Mouse (Mus musculus) lung, postnatal 0 days (tissue): ENCODE results near the gene Olfr1510. TPM values are rescaled to one million over a fixed set of nuclear protein-coding genes. Genes with fewer than 3 reads are reported as not detected.
"Not testable (repeated sequence)": the region's sequence is repeated elsewhere in the genome, so short reads cannot be mapped to it uniquely, and the experiment has no call there.

Experiments
- ATAC-seq: fragments of 200-750 bp; cut with Nextera tagmentation; 2 replicates; pipeline ENCODE4 v1.8.0; 2017; ENCODE audit warnings: moderate library complexity
- DNase-seq: peaks from one replicate; pipeline ENCODE4 v3.0.0-alpha.2; 2016; ENCODE audit warnings: low spot score
- H3K27ac ChIP-seq: fragments of 300-500 bp; sonication (generic); 2 replicates; pipeline ENCODE4 v1.5.1; 2014; ENCODE audit warnings: antibody characterized with exemption, mild to moderate bottlenecking, low read length, mixed read lengths
- H3K27me3 ChIP-seq: fragments of 300-500 bp; sonication (generic); replicated peaks from 2 replicates; pipeline ENCODE4 v1.6.1; 2014; ENCODE audit warnings: low read length, mixed read lengths; ENCODE audit not compliant: insufficient read depth
- H3K36me3 ChIP-seq: fragments of 300-500 bp; sonication (generic); 2 replicates; pipeline ENCODE4 v1.6.1; 2014; ENCODE audit warnings: low read length, mixed read lengths; ENCODE audit not compliant: insufficient read depth
- H3K4me1 ChIP-seq: fragments of 300-500 bp; sonication (generic); 2 replicates; pipeline ENCODE4 v1.6.1; 2014; ENCODE audit warnings: antibody characterized with exemption, low read depth, low read length, mixed read lengths; ENCODE audit not compliant: insufficient read depth
- H3K4me2 ChIP-seq: fragments of 300-500 bp; sonication (generic); replicated peaks from 2 replicates; pipeline ENCODE4 v1.6.1; 2014; ENCODE audit warnings: low read depth, mild to moderate bottlenecking, low read length, moderate library complexity, mixed read lengths
- H3K4me3 ChIP-seq: fragments of 300-500 bp; sonication (generic); 2 replicates; pipeline ENCODE4 v1.5.1; 2014; ENCODE audit warnings: low read depth, low read length
- H3K9ac ChIP-seq: fragments of 300-500 bp; sonication (generic); replicated peaks from 2 replicates; pipeline ENCODE4 v1.6.1; 2014; ENCODE audit warnings: low read depth, mild to moderate bottlenecking
- H3K9me3 ChIP-seq: fragments of 300-500 bp; sonication (generic); 2 replicates; pipeline ENCODE4 v1.6.1; 2016; ENCODE audit warnings: low read length, mixed read lengths
- CTCF ChIP-seq: IDR thresholded peaks from 2 replicates; pipeline ENCODE4 v1.5.1; 2016; ENCODE audit warnings: antibody characterized with exemption, mild to moderate bottlenecking
- EP300 ChIP-seq: IDR thresholded peaks from 2 replicates; pipeline ENCODE4 v1.6.1; 2016; ENCODE audit warnings: antibody characterized with exemption, mild to moderate bottlenecking, control low read depth
- WGBS: fragments of 180-500 bp; shearing (Covaris S2); extraction: QIAGEN DNeasy Blood & Tissue Kit; methylation state at CpG from one replicate; pipeline ENCODE4 v1.1.7; 2014; 5-methylcytosine and 5-hydroxymethylcytosine counted together
- polyA plus RNA-seq: library from polyadenylated mRNA; unstranded; fragments of >200 nt; fragmentation: Nextera tagmentation; extraction: Ambion mirVana; gene quantifications from 2 replicates; pipeline ENCODE4 v1.2.1, GENCODE M21; 2015

The Olfr1510 gene
- not detected in 2 replicates for polyA plus RNA-seq

DNA sequence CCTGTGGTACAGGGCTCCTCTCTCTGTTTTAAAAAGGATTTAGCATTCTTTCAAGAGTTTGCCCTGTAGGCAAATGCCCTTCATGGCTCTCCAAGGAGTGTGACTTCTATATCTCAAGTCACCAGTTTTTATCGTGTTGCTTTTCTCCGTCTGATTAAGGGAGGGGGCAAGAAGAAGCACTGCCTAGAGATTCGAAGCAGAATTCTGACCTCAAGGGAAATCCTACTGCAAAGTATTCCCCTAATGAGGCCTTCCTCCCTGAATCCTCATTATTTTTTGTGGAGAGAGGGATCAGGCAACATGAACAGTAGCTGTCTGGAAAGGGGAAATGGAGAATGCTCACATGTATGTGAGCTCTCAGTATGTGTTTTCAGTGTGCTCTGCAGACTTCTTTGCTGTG, at the start of gene Olfr1510:
Olfr1510 (minus strand) TSS at position 101 of the 400 bp plus-strand sequence.
- H3K36me3 ChIP-seq: no peaks in the 10 kb centered on the region
- TF ChIP-seq EP300 (no peak), CTCF (no peak)
- 81% methylated on average over 3 of the region's 3 CpGs for WGBS
- no peak for ATAC-seq
- H3K9me3 ChIP-seq: no peaks in the 10 kb centered on the region
- no peaks in the 10 kb centered on the region for H3K27me3 ChIP-seq
- no peak within 1 kb of the TSS for H3K4me2 ChIP-seq
- H3K27ac ChIP-seq: no peak within 1 kb of the TSS
- H3K9ac ChIP-seq: no peak within 1 kb of the TSS
- H3K4me1 ChIP-seq: no peaks in the 10 kb centered on the region
- H3K4me3 ChIP-seq: no peak within 1 kb of the TSS
- no peak for DNase-seq

DNA sequence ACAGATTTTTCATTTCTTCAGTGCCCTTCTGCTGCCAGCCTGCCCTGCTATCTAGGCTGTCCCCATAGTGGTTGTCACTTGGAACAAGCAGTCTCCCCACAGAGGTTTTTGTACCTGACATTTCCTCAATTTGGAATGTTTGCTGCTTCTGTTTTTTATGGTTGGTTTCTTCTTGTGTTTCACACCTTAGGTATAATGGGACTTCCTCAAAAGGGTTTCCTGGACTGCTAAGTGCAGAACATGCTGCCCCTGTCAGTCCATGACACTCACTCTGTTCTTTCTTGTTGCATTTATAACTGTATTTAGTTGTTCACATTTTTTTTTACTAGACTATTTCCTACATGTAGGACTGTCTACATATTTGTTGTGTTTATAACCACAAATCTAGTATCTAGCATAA, 47.8 kb upstream of the Olfr1510 start:
- no peak overlapping the region for H3K27ac ChIP-seq
- DNase-seq: no peak
- no peak overlapping the region for H3K4me3 ChIP-seq
- no peak overlapping the region for H3K9ac ChIP-seq
- H3K4me1 ChIP-seq: no peaks in the 10 kb centered on the region
- H3K9me3 ChIP-seq: 0 out of 2 replicates have a peak, but pooled peaks cover 2% of the 10 kb centered on the region
- no peaks in the 10 kb centered on the region for H3K36me3 ChIP-seq
- no peaks in the 10 kb centered on the region for H3K27me3 ChIP-seq
- TF ChIP-seq EP300: no peak
- no peak for TF ChIP-seq CTCF
- no peak overlapping the region for H3K4me2 ChIP-seq
- ATAC-seq: no peak

DNA sequence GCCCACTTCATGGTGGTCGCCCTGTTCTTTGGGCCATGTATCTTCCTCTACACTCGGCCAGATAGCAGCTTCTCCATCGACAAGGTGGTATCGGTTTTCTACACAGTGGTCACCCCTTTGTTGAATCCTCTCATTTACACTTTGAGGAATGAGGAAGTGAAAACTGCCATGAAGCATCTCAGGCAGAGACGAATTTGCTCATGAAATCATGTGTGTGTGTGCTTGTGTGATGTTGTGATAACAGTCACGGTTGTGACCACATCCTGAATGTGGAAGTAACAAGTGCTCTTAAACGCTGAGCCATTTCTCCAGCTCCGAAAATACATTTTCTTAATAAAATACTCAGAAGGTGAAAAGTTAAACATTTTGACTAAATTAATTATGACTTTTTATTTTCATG, 37.0 kb upstream of the Olfr1510 start:
- no peak overlapping the region for H3K9ac ChIP-seq
- H3K27me3 ChIP-seq: no peaks in the 10 kb centered on the region
- no peaks in the 10 kb centered on the region for H3K4me1 ChIP-seq
- no peak overlapping the region for H3K4me2 ChIP-seq
- WGBS: 80% methylated on average over 8 of the region's 8 CpGs
- no peaks in the 10 kb centered on the region for H3K36me3 ChIP-seq
- TF ChIP-seq EP300: no peak
- H3K9me3 ChIP-seq: no peaks in the 10 kb centered on the region
- DNase-seq (no peak), ATAC-seq (no peak)
- H3K4me3 ChIP-seq: no peak overlapping the region
- no peak overlapping the region for H3K27ac ChIP-seq

DNA sequence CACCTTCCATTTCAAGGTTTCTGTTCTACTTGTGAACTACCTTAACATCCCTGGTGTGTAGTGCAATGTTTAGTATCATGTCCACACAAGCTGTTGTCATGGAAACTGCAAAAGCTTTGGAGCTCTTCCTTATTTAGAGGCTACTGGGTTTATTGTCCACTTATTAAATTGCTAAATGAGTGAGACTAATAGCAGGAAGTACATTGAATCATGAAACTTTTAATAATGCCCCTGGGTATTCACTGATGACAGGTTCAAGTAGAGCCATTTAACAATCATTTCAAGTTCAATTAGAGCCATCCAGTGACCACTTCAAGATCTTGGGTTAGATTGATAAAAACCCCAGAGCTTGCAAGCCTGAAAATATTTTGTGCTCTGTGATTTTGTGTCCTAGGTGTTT, 28.5 kb upstream of the Olfr1510 start, which contains the start of gene Olfr1509:
Olfr1509 (plus strand) TSS at position 301 of the 400 bp plus-strand sequence.
- TF ChIP-seq CTCF (no peak), EP300 (no peak)
- Histone ChIP-seq H3K4me2 (no peak within 1 kb of the TSS), H3K27ac (no peak within 1 kb of the TSS), H3K9me3 (no peaks in the 10 kb centered on the region), H3K4me1 (no peaks in the 10 kb centered on the region), H3K4me3 (no peak within 1 kb of the TSS), H3K36me3 (no peaks in the 10 kb centered on the region), H3K27me3 (no peaks in the 10 kb centered on the region), H3K9ac (no peak within 1 kb of the TSS)
- DNase-seq: no peak
- ATAC-seq: no peak

DNA sequence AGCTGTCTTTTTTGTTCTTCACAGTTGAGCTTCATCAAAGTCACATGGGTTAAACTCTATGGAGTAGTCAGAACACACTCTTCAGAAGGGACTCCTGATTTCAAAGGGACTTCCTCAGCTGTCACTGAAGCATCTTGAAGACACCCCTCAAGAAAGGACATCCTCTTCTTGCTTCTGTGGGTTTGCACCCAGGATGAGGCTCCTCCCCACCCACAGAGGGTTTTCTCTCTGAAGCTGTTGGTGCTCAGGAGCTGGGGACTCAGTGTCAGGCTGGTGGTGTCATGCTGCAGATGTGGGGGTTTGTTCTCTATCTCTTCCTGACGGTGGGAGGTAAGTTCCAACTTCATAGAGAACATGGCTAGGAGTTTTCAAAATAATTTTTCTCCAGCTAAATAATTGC, 13.5 kb upstream of the Olfr1510 start:
- Histone ChIP-seq H3K4me3 (no peak overlapping the region), H3K27ac (no peak overlapping the region), H3K4me2 (no peak overlapping the region), H3K9me3 (no peaks in the 10 kb centered on the region), H3K4me1 (no peaks in the 10 kb centered on the region), H3K9ac (no peak overlapping the region), H3K36me3 (no peaks in the 10 kb centered on the region), H3K27me3 (no peaks in the 10 kb centered on the region)
- ATAC-seq: no peak
- WGBS: 85% methylated on average over 1 of the region's 1 CpGs
- DNase-seq: no peak
- TF ChIP-seq CTCF (no peak), EP300 (no peak)

DNA sequence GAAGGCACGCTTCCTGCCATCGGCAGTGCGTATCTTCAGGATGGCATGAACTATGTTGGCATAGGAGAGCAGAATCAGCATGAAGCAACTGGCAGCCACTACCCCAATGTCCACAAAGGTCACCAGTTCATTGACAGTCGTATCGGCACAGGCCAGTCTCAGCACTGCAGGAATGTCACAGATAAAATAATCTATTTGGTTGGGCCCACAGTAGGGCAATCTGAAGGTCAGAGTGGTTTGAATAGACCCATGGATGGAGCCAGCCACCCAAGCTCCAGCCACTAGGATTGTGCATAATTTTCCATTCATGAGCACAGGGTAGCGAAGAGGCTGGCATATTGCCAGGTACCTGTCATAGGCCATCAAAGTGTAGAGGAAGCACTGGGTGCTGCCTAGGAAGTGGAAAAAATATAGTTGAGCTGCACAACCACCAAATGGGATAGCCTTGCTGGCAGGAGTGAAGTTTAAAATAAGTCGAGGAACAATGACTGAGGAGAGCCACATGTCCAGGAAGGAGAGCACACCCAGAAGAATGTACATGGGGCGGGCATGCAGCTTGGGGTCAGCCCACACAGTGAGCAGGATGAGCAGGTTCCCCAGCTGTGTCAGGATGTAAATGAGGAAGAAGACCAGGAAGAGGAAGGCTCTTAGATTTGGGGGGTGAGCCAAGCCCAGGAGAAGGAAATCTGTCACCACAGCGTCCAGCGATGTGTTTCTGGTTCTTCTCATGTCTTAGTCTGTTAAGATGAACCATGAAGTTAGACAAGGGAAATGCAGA, 3.8 kb downstream of the Olfr1510 start:
- not testable (repeated sequence) for H3K4me3 ChIP-seq, H3K27ac ChIP-seq, H3K27me3 ChIP-seq, DNase-seq, H3K36me3 ChIP-seq, H3K9me3 ChIP-seq, ATAC-seq, H3K4me2 ChIP-seq, H3K9ac ChIP-seq, H3K4me1 ChIP-seq
- 60% methylated on average over 7 of the region's 10 CpGs for WGBS
